Mouse (Mus musculus) testis, adult 2 months (tissue): ENCODE results near the gene Cmas. TPM values are rescaled to one million over a fixed set of nuclear protein-coding genes. Genes with fewer than 3 reads are reported as not detected.

Experiments used
- H3K27ac ChIP-seq: fragments of 200-500 bp; 2 replicates; pipeline ENCODE4 v1.5.1; 2012; ENCODE audit warnings: low read depth, low read length; ENCODE audit not compliant: control insufficient read depth, insufficient read depth
- H3K27me3 ChIP-seq: fragments of 200-500 bp; 2 replicates; pipeline ENCODE4 v1.6.1; 2012; ENCODE audit warnings: mild to moderate bottlenecking, low read length, moderate library complexity; ENCODE audit not compliant: control insufficient read depth, insufficient read depth
- H3K36me3 ChIP-seq: fragments of 200-500 bp; 2 replicates; pipeline ENCODE4 v1.6.1; 2012; ENCODE audit warnings: mild to moderate bottlenecking, low read length; ENCODE audit not compliant: control insufficient read depth, insufficient read depth
- H3K4me1 ChIP-seq: fragments of 200-500 bp; 2 replicates; pipeline ENCODE4 v1.6.1; 2012; ENCODE audit warnings: low read length; ENCODE audit not compliant: control insufficient read depth, insufficient read depth
- H3K4me3 ChIP-seq: fragments of 200-500 bp; 2 replicates; pipeline ENCODE4 v1.5.1; 2012; ENCODE audit warnings: low read depth, mild to moderate bottlenecking, low read length, moderate library complexity, mixed read lengths; ENCODE audit not compliant: control insufficient read depth
- CTCF ChIP-seq: fragments of 200-500 bp; IDR thresholded peaks from 2 replicates; pipeline ENCODE4 v1.5.1; 2012; ENCODE audit warnings: low read depth, mild to moderate bottlenecking, inconsistent platforms, low read length, moderate library complexity; ENCODE audit not compliant: control insufficient read depth, insufficient read depth, insufficient replicate concordance
- POLR2A ChIP-seq: fragments of 200-500 bp; IDR thresholded peaks from 2 replicates; pipeline ENCODE4 v1.6.1; 2012; ENCODE audit warnings: low read depth, mild to moderate bottlenecking, inconsistent platforms, low read length, moderate library complexity; ENCODE audit not compliant: control insufficient read depth
- polyA plus RNA-seq: library from polyadenylated mRNA; depleted of rRNA; stranded (reverse); fragments of >200 nt; gene quantifications from 2 replicates; pipeline ENCODE4 v1.2.3, GENCODE M21; 2012

Cmas gene
- polyA plus RNA-seq, 1 experiment = 14.8 TPM

- Histone ChIP-seq H3K27ac (no peak overlapping the region), H3K36me3 (peaks cover 4% of the 10 kb centered on the region; the same call in 1 of the 2 replicates), H3K27me3 (no peaks in the 10 kb centered on the region), H3K4me3 (no peak overlapping the region), H3K4me1 (no peaks in the 10 kb centered on the region)
- TF ChIP-seq POLR2A = no peak
- no peak for TF ChIP-seq CTCF
These were observed 13.4 kb downstream of the Cmas start for GRCm38 (mm10) chr6:142769896-142770295.

DNA sequence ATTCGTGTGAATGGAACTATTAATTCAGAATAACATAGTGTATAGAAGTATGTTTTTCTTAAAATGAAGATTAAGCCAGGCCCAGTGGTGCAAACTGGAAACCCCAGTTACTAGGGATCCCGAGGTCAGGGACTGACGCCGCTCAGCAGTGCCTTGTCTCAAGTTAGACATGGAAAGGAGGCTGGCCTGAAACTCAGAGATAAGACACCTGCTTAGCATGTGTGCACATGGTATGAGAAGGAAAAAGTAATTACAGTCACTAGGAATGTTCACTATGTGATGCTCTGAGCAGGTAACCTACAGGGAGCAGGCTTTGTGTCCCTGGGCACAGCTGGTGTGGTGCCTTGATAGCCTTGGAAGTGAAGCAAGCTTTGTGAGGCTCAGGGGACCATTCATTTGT is 15.2 kb downstream of the Cmas start:
- H3K27me3 ChIP-seq = no peaks in the 10 kb centered on the region
- H3K36me3 ChIP-seq = peaks cover 4% of the 10 kb centered on the region; the same call in 1 of the 2 replicates
- no peak overlapping the region for H3K27ac ChIP-seq
- H3K4me1 ChIP-seq = no peaks in the 10 kb centered on the region
- TF ChIP-seq POLR2A (no peak), CTCF (no peak)
- no peak overlapping the region for H3K4me3 ChIP-seq

DNA sequence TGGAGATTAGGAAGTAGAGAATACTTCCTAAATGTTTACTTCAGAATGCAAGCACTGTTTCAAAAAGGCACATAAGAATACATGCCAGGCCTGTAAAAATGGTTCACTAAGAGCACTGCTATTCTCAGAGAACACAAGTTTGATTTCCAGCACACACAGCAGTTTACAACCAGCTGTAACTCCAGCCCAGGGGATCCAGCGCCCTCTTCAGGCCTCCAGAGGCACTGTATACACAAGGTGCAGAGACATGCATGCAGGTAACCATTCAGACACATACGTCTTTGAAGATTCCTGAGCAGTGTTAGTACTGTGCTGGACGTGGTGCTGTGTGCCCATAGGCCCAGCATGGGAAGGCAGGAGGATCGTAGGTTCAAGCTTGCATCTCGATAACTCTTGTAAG is 17.1 kb downstream of the Cmas start:
- H3K27ac ChIP-seq = no peak overlapping the region
- H3K4me1 ChIP-seq = no peaks in the 10 kb centered on the region
- no peaks in the 10 kb centered on the region for H3K27me3 ChIP-seq
- no peak overlapping the region for H3K4me3 ChIP-seq
- TF ChIP-seq POLR2A (no peak), CTCF (peak; percentile 26; the same call in 1 of the 2 replicates)
- H3K36me3 ChIP-seq = 0 out of 2 replicates have a peak, but pooled peaks cover 4% of the 10 kb centered on the region

- Histone ChIP-seq H3K27me3 (no peaks in the 10 kb centered on the region), H3K36me3 (0 out of 2 replicates have a peak, but pooled peaks cover 3% of the 10 kb centered on the region), H3K4me3 (no peak overlapping the region), H3K27ac (no peak overlapping the region), H3K4me1 (no peaks in the 10 kb centered on the region)
- no peak for TF ChIP-seq CTCF
- no peak for TF ChIP-seq POLR2A
These were observed 20.4 kb downstream of the Cmas start for GRCm38 (mm10) chr6:142776935-142777334.

DNA sequence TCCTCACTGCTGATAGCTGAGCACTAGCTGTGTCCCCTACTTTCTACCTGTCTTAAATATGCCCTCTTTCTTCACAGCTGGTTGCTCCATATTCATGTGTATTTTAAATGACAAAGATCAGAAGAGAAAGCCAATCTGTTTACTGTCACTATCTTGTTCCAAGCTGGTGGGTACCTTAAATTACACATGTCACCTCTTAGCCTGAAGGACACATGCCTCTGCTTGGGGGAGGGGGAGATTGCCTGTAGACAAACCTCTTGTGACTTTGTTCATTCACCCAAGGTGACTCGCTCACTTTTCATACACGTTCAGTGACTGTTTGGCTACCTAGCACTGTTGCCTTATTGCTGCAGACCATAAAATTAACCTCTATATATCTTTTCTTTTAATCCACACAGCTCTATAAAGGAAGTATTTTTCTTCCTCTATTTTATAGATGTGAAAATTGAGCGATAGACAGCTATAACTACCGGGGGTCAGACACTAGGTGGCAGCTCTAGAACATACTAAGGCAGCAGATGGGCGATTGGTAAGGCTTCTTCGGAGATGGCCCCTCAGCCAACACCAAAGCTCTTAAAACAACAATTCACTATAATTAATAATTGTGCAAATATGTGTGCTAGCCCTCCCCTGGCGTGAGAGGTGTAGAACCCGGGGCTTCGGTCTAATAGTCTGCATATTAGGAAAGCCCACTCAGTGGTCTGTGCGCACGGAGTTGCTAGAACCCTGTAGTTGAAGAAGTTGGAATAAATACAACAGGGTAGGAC is 22.7 kb downstream of the Cmas start:
- H3K4me3 ChIP-seq = no peak overlapping the region
- no peaks in the 10 kb centered on the region for H3K4me1 ChIP-seq
- TF ChIP-seq CTCF (no peak), POLR2A (no peak)
- H3K27me3 ChIP-seq = no peaks in the 10 kb centered on the region
- H3K27ac ChIP-seq = no peak overlapping the region
- no peaks in the 10 kb centered on the region for H3K36me3 ChIP-seq

DNA sequence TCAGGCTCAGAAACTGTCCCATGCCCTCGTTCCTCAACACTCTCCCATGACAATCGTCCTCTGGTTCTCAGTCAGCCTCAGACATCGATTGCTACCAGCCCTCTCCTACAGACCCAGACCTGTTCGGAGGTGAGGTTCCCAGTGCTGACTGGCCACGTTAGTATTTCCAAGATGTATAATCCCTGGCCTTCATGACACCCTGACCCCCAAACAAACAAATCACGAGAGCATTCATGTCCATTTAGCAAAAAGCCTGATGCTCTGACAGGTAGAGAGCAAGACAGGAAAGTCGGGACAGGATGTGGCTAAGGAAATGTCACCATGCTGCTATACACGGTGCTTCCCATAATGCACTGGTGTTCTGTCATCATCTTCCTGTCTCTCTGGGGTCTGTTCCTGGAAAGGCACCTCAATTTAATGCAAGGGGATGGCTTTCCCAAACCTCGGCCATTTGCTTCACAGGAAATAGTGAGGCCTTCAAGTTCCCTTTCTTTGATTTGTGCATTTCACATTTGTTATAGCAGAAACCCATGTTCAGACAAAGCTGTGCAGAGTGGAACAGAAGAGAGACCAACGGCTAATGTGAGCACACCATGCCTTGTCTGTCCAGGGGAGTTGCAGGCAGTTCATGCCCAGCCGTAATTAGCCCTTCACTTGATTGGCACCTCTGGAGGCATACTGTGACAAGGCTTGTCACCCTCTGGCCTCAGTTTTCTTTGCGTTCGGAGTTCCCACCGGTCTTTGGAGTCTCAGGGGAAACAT is 23.5 kb downstream of the Cmas start:
- no peak for TF ChIP-seq CTCF
- TF ChIP-seq POLR2A = no peak
- Histone ChIP-seq H3K4me1 (no peaks in the 10 kb centered on the region), H3K27me3 (no peaks in the 10 kb centered on the region), H3K4me3 (no peak overlapping the region), H3K27ac (no peak overlapping the region), H3K36me3 (no peaks in the 10 kb centered on the region)

DNA sequence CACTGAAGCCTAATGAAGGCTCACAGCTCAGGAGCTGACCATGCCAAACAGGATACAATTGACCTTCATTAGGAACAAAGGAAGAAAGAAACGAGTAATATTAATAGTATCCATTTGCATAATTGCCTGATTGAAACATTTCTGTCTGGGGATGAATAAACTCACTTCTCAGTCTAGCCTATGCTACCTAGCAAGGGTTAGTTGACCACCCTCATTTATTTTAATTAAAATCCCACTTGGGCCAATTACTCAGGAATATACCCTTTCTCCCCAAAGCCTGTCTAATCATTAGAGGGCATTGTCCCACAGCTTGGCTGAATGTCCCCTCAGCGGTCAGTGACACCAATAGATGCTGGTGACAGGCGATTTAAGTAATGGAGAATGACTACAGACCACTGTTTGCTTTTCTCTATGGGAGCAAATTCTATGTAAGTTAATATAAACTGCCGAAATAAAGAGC is 24.1 kb downstream of the Cmas start:
- Histone ChIP-seq H3K27ac (no peak overlapping the region), H3K4me1 (no peaks in the 10 kb centered on the region), H3K4me3 (no peak overlapping the region), H3K27me3 (no peaks in the 10 kb centered on the region), H3K36me3 (no peaks in the 10 kb centered on the region)
- TF ChIP-seq CTCF = no peak
- no peak for TF ChIP-seq POLR2A
